Mouse (Mus musculus): ENCODE results near the gene Cfap206.

Cfap206 gene

DNA sequence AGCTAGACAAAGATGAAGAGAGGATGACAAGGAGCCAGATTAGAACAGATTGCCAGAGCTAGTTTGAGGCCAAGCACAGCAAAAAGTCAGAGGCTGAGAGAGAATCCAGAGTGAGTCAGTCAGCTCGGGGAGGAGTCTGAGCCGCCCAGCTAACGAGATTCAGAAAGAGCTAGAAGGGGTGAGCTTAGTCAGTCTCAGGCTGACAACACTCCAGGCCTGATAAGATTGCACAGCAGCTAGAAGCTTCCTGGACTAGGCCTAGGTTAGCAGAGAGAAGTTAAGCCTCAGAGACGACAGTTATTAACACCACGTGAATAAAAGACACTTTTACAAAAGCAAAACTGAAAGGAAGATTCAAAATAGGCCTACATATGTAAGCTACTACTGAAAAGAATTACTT is 62.1 kb downstream of the Cfap206 start:
- DNase-seq, result no peak

DNA sequence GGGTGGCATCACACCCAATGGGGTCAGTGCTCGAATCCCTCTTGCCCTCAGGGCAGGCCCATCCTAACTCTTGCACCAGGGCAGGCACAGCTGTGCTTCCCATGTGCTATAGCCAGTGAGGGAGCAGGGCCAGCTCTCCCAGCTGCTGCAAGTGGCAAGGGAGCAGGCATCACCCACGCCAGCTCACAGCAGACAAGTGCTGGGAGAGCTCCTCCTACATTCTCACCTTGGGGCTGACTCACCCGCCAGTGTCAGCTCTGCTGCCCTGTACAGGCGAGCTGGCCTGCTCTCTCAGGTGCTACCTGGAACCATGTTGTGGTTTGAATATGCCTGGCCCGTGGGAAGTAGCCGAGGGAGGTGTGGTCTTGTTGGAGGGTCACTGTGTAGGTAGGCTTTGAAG is 68.1 kb downstream of the Cfap206 start:
- no peak for DNase-seq

DNA sequence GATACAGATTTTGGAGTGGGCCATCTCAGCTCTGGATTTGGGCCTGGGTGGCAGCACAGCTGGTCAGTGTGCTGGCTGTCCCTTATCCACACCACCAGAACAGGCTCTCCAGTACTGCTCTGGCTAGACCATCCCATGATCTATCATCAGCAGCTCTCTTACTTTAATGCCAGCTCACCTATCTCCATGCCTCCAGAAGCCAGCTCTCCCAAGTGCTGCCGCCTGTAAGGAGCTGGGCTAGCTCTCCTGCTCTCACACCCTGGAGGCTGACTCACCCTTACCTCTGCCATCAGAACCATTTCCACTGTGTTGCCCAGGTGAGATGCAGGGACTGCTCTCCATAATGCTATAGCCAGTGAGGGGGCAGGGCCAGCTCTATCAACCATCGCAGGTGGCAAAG is 68.5 kb downstream of the Cfap206 start:
- no peak for DNase-seq

DNA sequence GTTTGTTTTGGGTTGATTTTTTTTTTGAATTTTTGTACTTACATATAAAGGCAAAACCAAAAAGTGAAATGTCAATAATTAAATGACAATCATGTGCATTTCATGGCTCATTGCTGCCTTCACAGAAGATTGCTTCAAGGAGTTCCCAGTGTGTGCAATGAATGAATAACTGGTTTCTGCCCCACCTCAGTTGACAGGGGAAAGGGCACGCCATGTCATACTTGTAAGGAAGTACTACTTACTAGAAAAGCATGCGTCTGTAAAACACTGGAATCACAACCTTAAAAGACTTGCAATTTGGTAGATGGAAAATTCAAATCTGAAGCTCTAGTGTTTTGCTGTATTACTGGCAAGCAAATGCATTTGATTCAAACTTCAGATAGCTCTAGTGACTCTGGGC is 71.0 kb downstream of the Cfap206 start:
- no peak for DNase-seq

DNA sequence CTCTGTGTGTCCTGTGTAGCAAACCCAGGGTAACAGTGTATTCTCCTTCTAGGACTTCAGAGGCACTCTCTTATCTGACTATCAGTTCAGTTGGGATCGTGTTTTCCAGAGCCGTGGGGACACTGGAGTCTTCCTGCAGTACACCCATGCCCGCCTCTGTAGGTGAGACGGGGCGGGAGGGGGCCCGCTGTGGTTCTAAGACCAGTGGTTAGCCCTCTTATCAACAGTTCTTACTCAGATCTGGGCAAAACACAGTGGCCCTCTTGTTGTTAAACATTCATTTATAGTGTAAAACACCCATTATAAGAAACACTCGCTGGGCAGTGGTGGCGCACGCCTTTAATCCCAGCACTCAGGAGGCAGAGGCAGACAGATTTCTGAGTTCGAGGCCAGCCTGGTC is 73.9 kb downstream of the Cfap206 start:
- no peak for DNase-seq

DNA sequence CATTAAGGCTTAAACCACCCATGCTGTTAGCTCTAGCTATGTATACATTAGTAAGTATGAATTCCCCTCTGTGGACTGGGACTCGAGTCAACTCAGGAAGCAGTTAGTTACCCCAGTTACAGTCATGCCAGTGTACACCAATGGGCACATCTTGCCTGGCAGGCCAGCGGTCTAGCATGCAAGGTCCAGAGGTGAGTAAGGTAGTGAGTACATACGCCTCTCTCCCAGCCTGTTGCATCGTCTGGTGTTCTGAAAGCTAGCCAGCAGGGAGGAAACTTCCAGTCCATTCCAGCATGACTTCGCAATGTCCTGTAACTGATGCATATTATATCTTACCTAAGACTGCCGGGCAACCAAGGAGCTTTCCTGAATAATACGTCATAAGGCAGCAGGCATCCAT is 76.8 kb downstream of the Cfap206 start:
- DNase-seq, result no peak

DNA sequence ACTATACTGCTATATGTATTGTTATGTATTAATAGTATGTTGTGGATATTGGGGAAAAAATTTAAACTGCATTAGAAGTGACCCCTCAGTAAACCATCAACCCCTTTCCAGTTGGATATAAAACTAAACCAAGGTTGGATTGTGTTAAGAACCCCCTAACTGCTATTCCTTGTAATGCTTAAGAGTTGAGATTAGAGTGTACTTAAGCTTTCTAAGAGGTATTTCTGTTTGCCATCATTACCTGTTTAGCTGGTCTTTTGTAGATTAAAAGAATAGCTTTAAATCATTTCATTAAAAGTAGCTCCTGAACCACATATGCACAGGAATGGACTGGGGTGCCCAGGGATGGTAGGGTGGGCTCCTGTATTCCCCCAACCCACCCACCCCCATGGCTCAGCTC is 85.2 kb downstream of the Cfap206 start:
- no peak for DNase-seq

DNA sequence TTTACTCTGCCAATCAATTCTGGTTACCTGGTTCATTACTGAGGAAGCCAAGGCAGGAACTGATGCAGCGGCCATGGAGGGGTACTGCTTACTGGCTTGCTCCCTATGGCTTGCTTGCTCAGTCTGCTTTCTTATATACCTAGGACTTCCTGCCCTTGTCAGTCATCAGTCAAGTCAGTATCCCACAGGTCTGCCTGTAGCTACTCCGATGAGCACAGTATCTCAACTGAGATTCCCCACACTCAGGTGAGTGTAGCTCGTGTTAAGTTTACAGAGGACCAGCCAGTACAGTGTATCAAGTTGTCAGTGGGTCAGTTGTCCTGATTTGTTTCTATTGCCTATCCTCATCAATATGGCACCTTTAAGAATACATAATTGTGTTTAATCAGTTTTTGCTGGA is 89.3 kb downstream of the Cfap206 start:
- no peak for DNase-seq

DNA sequence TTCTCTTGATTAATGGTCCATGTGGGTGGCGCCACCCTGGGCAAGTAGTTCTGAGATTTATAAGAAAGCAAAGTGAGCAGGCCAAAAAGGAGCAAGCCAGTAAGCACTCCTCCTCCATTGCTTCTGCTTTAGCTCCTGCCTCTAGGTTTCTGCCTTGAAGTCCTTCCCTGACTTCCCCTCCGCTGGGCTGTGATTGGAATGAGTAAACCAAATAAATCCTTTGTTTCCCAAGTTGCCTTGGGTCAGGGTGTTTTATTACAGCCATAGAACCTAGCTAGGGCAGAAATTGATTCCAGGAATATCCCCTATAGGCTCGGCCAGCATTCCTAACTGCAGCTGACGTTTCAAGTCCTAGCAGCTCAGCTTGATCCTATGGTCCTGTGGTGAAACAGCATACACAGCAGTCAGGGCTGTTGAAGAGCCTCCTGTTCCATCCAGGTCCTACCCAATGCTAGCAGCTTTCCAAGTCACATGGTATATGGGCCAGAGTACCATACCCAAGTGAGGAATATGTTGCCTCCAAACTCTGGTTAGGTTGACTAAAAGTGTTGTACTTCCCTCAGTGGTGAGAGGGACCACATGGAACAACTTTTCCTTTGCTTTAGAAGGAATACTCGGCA is 90.2 kb downstream of the Cfap206 start:
- no peak for DNase-seq
